Mouse (Mus musculus) intestine, embryonic 16.5 days (tissue): ENCODE measurements at regions not wholly inside any gene's neighbourhood (a gene's known extent, or its start where the extent isn't known, plus 50 kb on each side); places are given as distances from the start of the nearest gene placed in this dataset.

Experiments
- ATAC-seq: fragments of 200-750 bp; cut with Nextera tagmentation; 2 replicates; pipeline ENCODE4 v1.8.0; 2017; ENCODE audit warnings: moderate TSS enrichment, moderate library complexity
- H3K27ac ChIP-seq: fragments of 300-500 bp; sonication (generic); 2 replicates; pipeline ENCODE4 v1.5.1; 2014; ENCODE audit warnings: mild to moderate bottlenecking, low read length
- H3K27me3 ChIP-seq: fragments of 300-500 bp; sonication (generic); replicated peaks from 2 replicates; pipeline ENCODE4 v1.6.1; 2014; ENCODE audit warnings: low read length, control low read depth, mixed read lengths; ENCODE audit not compliant: control insufficient read depth, insufficient read depth
- H3K36me3 ChIP-seq: fragments of 300-500 bp; sonication (generic); 2 replicates; pipeline ENCODE4 v1.6.1; 2014; ENCODE audit warnings: low read length, control low read depth; ENCODE audit not compliant: control insufficient read depth, insufficient read depth
- H3K4me1 ChIP-seq: fragments of 300-500 bp; sonication (generic); 2 replicates; pipeline ENCODE4 v1.6.1; 2014; ENCODE audit warnings: low read length, control low read depth, mixed read lengths; ENCODE audit not compliant: control insufficient read depth, insufficient read depth
- H3K4me2 ChIP-seq: fragments of 300-500 bp; sonication (generic); 2 replicates; pipeline ENCODE4 v1.6.1; 2014; ENCODE audit warnings: low read depth, low read length, control low read depth
- H3K4me3 ChIP-seq: fragments of 300-500 bp; sonication (generic); 2 replicates; pipeline ENCODE4 v1.5.1; 2014; ENCODE audit warnings: mild to moderate bottlenecking, low read length
- H3K9ac ChIP-seq: fragments of 300-500 bp; sonication (generic); 2 replicates; pipeline ENCODE4 v1.6.1; 2014; ENCODE audit warnings: low read depth, low read length
- H3K9me3 ChIP-seq: fragments of 300-500 bp; sonication (generic); 2 replicates; pipeline ENCODE4 v1.6.1; 2016; ENCODE audit warnings: low read length, control low read depth; ENCODE audit not compliant: control insufficient read depth
- WGBS: fragments of 180-500 bp; shearing (Covaris S2); extraction: QIAGEN DNeasy Blood & Tissue Kit; methylation state at CpG from one replicate; pipeline ENCODE4 v1.1.7; 2014; 5-methylcytosine and 5-hydroxymethylcytosine counted together

DNA sequence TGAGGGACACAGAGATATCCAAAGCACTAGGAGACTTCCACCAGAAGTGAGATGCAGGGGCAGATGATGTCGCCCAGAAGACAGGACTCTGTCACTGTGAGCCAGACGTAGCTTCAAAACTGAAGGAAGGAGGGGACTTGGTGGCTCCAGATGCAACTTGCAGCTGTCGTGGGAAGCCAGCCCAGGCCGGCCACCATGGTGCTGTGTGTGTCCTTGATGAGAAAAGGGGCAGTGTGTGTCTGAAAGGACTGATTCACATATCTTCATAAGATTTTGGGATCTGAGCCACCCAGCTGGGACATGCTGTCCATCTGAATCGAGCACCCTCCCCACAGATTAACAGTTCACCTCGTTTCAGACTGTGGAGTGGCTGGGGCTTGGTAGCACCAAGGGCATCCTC lies 226.2 kb downstream of the Rpl10-ps3 start:
- 71% methylated on average over 6 of the region's 6 CpGs for WGBS
- H3K27me3 ChIP-seq: no peaks in the 10 kb centered on the region
- H3K4me1 ChIP-seq: no peaks in the 10 kb centered on the region
- no peak overlapping the region for H3K4me2 ChIP-seq
- H3K4me3 ChIP-seq: no peak overlapping the region
- no peaks in the 10 kb centered on the region for H3K36me3 ChIP-seq
- no peak for ATAC-seq
- no peaks in the 10 kb centered on the region for H3K9me3 ChIP-seq
- H3K27ac ChIP-seq: no peak overlapping the region
- H3K9ac ChIP-seq: no peak overlapping the region

DNA sequence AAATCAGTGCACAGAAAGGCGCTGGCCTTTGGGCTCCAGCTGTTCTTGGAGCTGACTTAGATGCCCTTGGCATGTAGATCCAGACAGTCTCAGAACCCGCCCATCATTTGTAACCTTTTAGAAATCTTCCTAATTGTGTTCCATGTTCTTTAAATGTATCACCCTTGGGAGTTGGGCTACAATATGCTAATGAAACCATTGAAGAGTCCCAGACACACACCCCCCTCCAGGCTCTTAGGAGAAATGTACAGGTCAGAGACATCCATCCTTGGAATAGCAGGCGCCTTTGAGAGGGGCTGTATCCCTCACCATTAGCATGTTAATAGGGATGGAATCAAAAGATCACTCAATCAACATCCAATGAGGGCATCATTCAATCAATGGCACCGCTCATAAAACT lies 238.2 kb downstream of the Rpl10-ps3 start:
- Histone ChIP-seq H3K4me2 (no peak overlapping the region), H3K27me3 (no peaks in the 10 kb centered on the region), H3K9ac (no peak overlapping the region), H3K9me3 (no peaks in the 10 kb centered on the region), H3K27ac (no peak overlapping the region), H3K4me1 (no peaks in the 10 kb centered on the region), H3K4me3 (no peak overlapping the region), H3K36me3 (no peaks in the 10 kb centered on the region)
- ATAC-seq: no peak
- WGBS: 73% methylated on average over 4 of the region's 4 CpGs

- no peak overlapping the region for H3K9ac ChIP-seq
- no peaks in the 10 kb centered on the region for H3K9me3 ChIP-seq
- 37% methylated on average over 1 of the region's 1 CpGs for WGBS
- H3K27ac ChIP-seq: no peak overlapping the region
- no peaks in the 10 kb centered on the region for H3K4me1 ChIP-seq
- no peak for ATAC-seq
- H3K4me3 ChIP-seq: no peak overlapping the region
- H3K4me2 ChIP-seq: no peak overlapping the region
- H3K36me3 ChIP-seq: no peaks in the 10 kb centered on the region
- H3K27me3 ChIP-seq: no peaks in the 10 kb centered on the region
Measured at GRCm38 (mm10) chr9:50102766-50103165, 242.0 kb downstream of the Rpl10-ps3 start.

DNA sequence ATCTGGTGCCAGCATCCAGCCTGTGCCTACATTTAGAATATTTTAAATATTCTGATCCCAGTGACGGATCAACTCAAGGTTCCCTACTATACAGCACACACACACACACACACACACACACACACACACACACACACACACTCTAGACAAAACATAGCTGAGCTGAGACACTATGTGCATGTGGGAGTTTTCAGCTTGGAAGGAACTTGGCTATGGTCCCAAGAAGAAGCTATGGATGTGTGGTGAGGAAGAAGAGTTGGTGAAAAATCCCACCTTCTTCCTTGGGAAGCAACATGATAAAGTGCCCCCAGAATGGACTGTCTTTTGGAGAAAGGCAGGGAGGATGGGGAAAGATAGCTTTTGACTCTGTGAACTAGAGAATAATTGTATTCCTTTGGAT lies 243.7 kb downstream of the Rpl10-ps3 start:
- Histone ChIP-seq H3K4me3 (no peak overlapping the region), H3K27me3 (no peaks in the 10 kb centered on the region), H3K4me1 (no peaks in the 10 kb centered on the region), H3K9me3 (no peaks in the 10 kb centered on the region), H3K27ac (no peak overlapping the region), H3K36me3 (no peaks in the 10 kb centered on the region), H3K4me2 (no peak overlapping the region), H3K9ac (no peak overlapping the region)
- 50% methylated on average over 1 of the region's 1 CpGs for WGBS
- no peak for ATAC-seq

DNA sequence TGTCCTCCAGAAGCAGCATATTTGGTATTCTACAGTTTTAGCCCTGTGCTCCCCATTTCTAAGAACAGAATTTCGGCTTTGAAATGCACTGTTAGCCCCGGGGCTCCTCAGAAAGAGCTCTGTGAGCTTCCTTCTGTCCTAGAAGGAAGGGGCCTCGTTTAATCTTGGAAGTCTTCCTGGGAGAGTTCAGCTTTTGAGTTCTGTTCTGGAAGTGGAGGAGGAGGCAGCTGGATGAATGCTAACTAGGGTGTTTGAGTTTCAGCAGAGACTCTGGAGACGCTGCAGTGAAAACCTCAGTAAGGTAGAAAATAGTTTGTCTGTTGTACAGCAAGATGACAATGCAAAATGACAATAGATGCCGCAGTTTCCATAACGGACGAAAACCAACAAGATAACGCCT lies 253.8 kb downstream of the Rpl10-ps3 start:
- no peak overlapping the region for H3K9ac ChIP-seq
- no peaks in the 10 kb centered on the region for H3K36me3 ChIP-seq
- H3K9me3 ChIP-seq: no peaks in the 10 kb centered on the region

GRCm38 (mm10) chr9:50089916-50090315 lies 254.9 kb downstream of the Rpl10-ps3 start:
- H3K9me3 ChIP-seq: no peaks in the 10 kb centered on the region
- H3K9ac ChIP-seq: no peak overlapping the region
- no peaks in the 10 kb centered on the region for H3K4me1 ChIP-seq
- no peak overlapping the region for H3K27ac ChIP-seq
- H3K4me2 ChIP-seq: no peak overlapping the region
- H3K27me3 ChIP-seq: no peaks in the 10 kb centered on the region
- no peaks in the 10 kb centered on the region for H3K36me3 ChIP-seq
- WGBS: 76% methylated on average over 3 of the region's 3 CpGs
- ATAC-seq: no peak
- no peak overlapping the region for H3K4me3 ChIP-seq

More for the DNA sequence above, 253.8 kb downstream of the Rpl10-ps3 start:
- ATAC-seq: no peak
- Histone ChIP-seq H3K27ac (no peak overlapping the region), H3K4me1 (no peaks in the 10 kb centered on the region), H3K4me2 (no peak overlapping the region), H3K27me3 (no peaks in the 10 kb centered on the region), H3K4me3 (no peak overlapping the region)
- 81% methylated on average over 8 of the region's 8 CpGs for WGBS

DNA sequence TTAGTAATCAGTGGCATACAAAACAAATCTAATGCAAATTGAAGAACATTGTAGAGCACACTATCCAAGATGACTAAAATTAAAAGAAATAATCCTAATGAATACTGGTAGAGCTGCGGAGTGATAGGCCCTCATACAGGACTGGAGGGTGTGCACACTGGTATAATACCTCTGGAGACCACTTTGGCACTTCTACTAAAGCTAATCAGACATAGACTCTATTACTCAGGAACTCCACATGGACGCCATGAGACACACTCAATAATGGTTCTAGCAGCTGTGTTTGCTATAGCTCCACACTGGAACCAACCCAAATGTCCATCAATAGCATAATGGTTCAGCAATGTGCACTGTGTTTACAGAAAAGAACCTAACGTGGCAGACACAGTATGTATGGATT lies 264.6 kb downstream of the Rpl10-ps3 start:
- 80% methylated on average over 3 of the region's 3 CpGs for WGBS
- H3K4me2 ChIP-seq: no peak overlapping the region
- H3K36me3 ChIP-seq: no peaks in the 10 kb centered on the region
- H3K4me1 ChIP-seq: no peaks in the 10 kb centered on the region
- H3K27me3 ChIP-seq: no peaks in the 10 kb centered on the region
- no peak overlapping the region for H3K9ac ChIP-seq
- H3K27ac ChIP-seq: no peak overlapping the region
- H3K9me3 ChIP-seq: no peaks in the 10 kb centered on the region
- ATAC-seq: no peak
- H3K4me3 ChIP-seq: no peak overlapping the region

GRCm38 (mm10) chr9:50068576-50068975 lies 269.9 kb upstream of the Ncam1 start:
- Histone ChIP-seq H3K9me3 (no peaks in the 10 kb centered on the region), H3K27me3 (no peaks in the 10 kb centered on the region), H3K9ac (no peak overlapping the region), H3K27ac (no peak overlapping the region), H3K4me3 (no peak overlapping the region), H3K4me1 (no peaks in the 10 kb centered on the region), H3K4me2 (no peak overlapping the region), H3K36me3 (no peaks in the 10 kb centered on the region)
- 71% methylated on average over 2 of the region's 2 CpGs for whole genome bisulfite sequencing
- ATAC-seq: no peak

DNA sequence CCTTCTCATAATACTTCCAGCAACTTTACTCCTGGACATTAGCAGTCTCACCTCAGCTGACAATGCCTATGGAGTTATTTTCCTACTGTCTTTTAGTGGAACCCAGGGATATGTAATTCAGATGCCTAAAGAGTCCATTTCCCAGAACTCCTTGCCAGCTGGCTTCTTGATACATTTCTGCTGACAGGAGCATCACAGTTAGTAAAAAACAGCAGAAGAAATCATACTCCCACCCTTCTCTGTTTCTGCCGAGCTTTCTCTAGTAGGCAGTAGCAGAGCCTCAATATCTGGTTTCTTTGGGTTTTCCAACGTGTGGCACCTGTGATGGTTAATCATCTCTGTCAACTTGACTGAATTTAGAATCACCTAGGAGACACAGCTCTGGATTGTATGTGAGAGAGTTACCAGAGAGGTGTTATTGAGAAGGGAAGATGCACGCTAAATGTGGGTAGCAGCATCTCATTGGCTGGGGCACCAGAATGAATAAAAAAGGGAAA lies 269.1 kb upstream of the Ncam1 start:
- Histone ChIP-seq H3K9me3 (no peaks in the 10 kb centered on the region), H3K9ac (no peak overlapping the region), H3K36me3 (no peaks in the 10 kb centered on the region), H3K27ac (no peak overlapping the region), H3K4me3 (no peak overlapping the region), H3K4me1 (no peaks in the 10 kb centered on the region), H3K4me2 (no peak overlapping the region), H3K27me3 (no peaks in the 10 kb centered on the region)
- 80% methylated on average over 3 of the region's 3 CpGs for WGBS
- no peak for ATAC-seq

GRCm38 (mm10) chr9:50064505-50065229 lies 265.9 kb upstream of the Ncam1 start:
- H3K36me3 ChIP-seq: no peaks in the 10 kb centered on the region
- H3K9me3 ChIP-seq: no peaks in the 10 kb centered on the region
- 69% methylated on average over 10 of the region's 10 CpGs for WGBS

More at GRCm38 (mm10) chr9:50064505-50065229, 265.9 kb upstream of the Ncam1 start:
- no peak overlapping the region for H3K4me3 ChIP-seq
- no peaks in the 10 kb centered on the region for H3K4me1 ChIP-seq
- no peak for ATAC-seq
- no peak overlapping the region for H3K4me2 ChIP-seq
- no peaks in the 10 kb centered on the region for H3K27me3 ChIP-seq
- no peak overlapping the region for H3K9ac ChIP-seq
- no peak overlapping the region for H3K27ac ChIP-seq
